Mouse (Mus musculus): ENCODE measurements at regions not wholly inside any gene's neighbourhood (a gene's known extent, or its start where the extent isn't known, plus 50 kb on each side); places are given as distances from the start of the nearest gene placed in this dataset.

GRCm38 (mm10) chr12:27417387-27418009 lies 75.1 kb upstream of the Sox11 start:
- Histone ChIP-seq H3K4me3 (replicated peaks; ENCODE audit: control insufficient read depth, low read depth, low read length) (no peak overlapping the region), H3K27ac (ENCODE audit: control insufficient read depth, insufficient read depth, low read depth, low read length, poor library complexity) (no peak overlapping the region), H3K4me1 (ENCODE audit: control insufficient read depth, insufficient read depth, low read length) (no peaks in the 10 kb centered on the region)
- TF ChIP-seq CTCF (IDR thresholded peaks at IDR 0.05; ENCODE audit: control insufficient read depth, insufficient read depth, low read length), result no peak
- 85% methylated on average over 8 of the region's 8 CpGs for WGBS

DNA sequence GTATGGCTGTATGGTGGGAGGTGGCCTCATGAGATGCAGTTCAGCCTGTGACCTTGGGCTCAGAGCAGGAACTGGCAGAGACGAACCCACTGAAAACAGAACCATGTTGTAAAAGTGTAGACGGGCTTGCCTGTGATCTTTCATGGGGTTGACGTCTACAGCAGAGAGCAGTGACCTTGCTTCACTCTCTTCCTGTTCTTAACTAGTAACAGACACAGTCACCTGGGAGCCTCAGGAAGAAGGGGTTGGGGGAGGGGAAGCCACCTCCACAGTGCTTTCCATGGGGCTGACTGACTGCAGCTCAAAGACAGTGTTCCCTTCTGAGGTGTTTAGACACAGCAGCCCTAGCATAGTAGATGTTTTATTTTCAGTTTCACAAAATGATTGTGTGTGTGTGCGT lies 68.2 kb upstream of the Sox11 start:
- Histone ChIP-seq H3K27ac (ENCODE audit: control insufficient read depth, insufficient read depth, low read depth, low read length, poor library complexity) (no peak overlapping the region), H3K4me3 (replicated peaks; ENCODE audit: control insufficient read depth, low read depth, low read length) (no peak overlapping the region), H3K4me1 (ENCODE audit: control insufficient read depth, insufficient read depth, low read length) (no peaks in the 10 kb centered on the region)
- 25% methylated on average over 4 of the region's 4 CpGs for WGBS
- TF ChIP-seq POLR2A (IDR thresholded peaks at IDR 0.05; ENCODE audit: borderline replicate concordance, control insufficient read depth, low read depth, low read length) (no peak), CTCF (IDR thresholded peaks at IDR 0.05; ENCODE audit: control insufficient read depth, insufficient read depth, low read length) (no peak)

DNA sequence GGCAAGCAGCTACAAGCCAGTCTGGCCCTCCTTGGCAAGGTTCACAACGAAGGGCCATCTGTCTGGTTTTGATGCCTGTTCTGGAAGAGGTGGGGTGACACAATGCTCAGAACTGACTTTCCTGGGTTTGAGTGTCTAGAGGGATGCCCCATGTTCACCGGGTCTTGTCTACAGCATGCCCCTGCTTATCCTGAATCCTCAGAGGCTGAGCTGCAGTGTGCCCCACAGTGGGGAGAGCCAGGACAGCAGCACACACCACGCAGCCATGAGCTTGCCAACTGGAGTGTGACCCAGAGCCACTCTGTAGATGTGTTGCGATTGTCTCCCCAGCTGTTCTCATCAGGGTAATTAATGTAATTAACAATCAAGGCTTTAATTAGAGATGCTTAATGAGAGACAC lies 66.1 kb upstream of the Sox11 start:
- H3K4me3 ChIP-seq (replicated peaks; ENCODE audit: control insufficient read depth, low read depth, low read length), result no peak overlapping the region
- no peak overlapping the region for H3K27ac ChIP-seq (ENCODE audit: control insufficient read depth, insufficient read depth, low read depth, low read length, poor library complexity)
- WGBS, result 64% methylated on average over 4 of the region's 4 CpGs
- H3K4me1 ChIP-seq (ENCODE audit: control insufficient read depth, insufficient read depth, low read length), result no peaks in the 10 kb centered on the region
- no peak for TF ChIP-seq CTCF (IDR thresholded peaks at IDR 0.05; ENCODE audit: control insufficient read depth, insufficient read depth, low read length)

- Histone ChIP-seq H3K4me1 (ENCODE audit: control insufficient read depth, insufficient read depth, low read length) (no peaks in the 10 kb centered on the region), H3K27ac (ENCODE audit: control insufficient read depth, insufficient read depth, low read depth, low read length, poor library complexity) (no peak overlapping the region), H3K4me3 (replicated peaks; ENCODE audit: control insufficient read depth, low read depth, low read length) (no peak overlapping the region)
- TF ChIP-seq CTCF (IDR thresholded peaks at IDR 0.05; ENCODE audit: control insufficient read depth, insufficient read depth, low read length), result no peak
- no peak for TF ChIP-seq POLR2A (IDR thresholded peaks at IDR 0.05; ENCODE audit: borderline replicate concordance, control insufficient read depth, low read depth, low read length)
- WGBS, result 64% methylated on average over 5 of the region's 5 CpGs
Observed at GRCm38 (mm10) chr12:27399392-27399791, 57.0 kb upstream of the Sox11 start.

Measured in bone marrow, adult 2 months (tissue).